Mouse (Mus musculus) kidney, adult 11 months (tissue): ENCODE data around the gene Gja5.

Experiments
- DNase-seq: peaks from one replicate; pipeline ENCODE4 v3.0.0; 2022

Gene Gja5

GRCm38 (mm10) chr3:96937606-96938005 lies 33.1 kb downstream of the Gja5 start:
- no peak for DNase-seq

DNA sequence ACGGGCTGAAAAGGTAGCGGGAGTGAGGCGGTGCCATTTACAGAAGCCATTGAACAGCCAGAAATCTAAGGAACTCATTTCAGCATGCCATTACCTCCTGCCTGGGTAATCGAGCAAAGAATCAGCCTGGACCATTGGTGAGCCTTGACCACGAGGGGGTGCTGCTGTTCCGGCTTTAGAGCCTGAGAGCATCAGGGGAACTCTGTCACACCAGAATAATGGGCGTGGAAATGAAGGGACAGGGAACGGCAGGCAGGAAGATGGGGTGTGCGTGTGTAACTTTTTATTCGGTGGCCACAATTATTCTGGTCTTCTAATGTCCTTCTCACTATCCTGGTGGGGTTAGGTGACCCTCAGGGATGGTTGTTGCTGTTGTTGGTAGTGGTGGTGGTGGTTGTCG lies 34.2 kb downstream of the Gja5 start:
- peak; percentile 59 for DNase-seq

DNA sequence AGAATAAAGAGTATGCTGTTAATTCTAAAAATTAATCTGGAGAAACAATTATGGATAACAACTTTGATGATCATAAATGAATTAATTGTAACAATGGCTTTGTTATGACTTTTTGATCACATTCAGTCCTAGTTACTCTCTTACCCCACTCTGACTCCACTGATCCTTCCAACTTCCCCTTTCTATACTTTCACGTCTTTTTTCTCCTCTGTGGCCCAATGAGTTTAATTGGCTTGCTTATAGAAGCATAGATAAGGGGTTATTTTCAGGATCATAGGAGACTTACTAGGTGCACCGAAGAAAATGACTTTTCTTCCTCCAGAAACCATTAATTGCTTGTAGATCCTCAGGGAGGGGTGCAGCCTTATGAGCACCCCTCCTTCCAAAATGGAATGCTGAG lies 38.2 kb downstream of the Gja5 start:
- no peak for DNase-seq

GRCm38 (mm10) chr3:96953489-96954233 lies 49.2 kb downstream of the Gja5 start:
- peak; percentile 6 for DNase-seq

DNA sequence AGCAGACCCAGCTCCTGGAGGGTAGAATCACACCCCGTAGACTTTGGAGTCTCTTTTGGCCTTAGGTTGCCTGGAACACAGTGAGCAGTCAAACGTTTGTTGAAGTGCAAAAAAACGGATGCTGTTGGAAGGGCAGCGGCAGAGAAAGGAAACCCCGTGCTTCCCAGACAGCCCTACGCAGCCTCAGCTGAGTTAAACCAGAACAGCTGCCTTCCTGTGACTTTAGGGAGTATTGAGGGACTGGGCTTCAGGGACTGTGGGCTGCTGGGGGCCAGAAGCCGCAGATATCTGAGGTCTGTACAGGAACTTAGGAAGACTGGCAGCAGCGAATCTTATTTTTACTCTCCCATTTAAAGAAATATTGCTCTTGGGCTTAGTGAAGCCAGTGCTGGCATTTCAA lies 56.1 kb downstream of the Gja5 start:
- no peak for DNase-seq

DNA sequence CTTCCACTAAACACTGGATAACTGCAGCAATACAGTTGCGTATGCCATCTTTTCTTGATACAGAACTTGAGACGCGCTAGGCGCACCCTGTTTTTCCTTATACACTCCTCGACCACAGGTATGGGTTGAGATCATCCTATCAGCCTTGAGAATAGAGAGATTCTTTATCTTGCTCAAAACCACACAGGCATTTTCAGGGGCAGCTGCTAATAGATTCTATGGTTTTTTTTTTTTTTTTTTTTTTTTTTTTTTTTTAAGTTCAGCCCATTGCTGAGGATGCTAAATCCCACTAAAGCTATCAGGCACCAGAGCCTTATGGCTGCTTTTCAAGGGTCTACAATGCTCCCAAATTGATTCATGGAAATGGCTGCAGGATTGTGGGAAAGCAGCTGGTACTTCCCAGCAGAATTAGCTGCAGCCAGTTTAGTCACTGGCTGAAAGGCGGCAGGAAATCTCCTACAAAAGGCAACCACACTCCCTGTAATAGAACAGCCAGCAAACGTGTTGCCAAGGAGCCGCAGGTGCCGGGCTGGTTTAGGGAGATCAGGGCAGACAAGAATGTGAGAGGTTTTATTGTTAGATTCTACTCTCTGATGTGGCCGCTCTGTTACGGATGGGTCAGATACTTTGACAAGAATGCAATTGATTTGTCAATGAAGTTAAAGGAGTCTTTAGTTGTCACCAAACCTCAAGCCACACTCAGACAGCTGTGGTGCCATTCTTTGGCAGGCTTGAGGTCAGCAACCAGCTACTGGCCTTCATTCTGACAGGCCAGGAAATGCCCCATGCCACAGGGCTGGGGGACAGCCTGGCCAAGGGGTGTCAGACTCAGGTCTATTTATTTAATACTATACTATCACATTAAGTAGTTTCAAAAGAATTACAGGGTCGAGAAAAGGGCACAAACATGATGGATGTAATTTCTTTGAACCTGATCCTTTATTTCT lies 58.9 kb downstream of the Gja5 start:
- DNase-seq: no peak

DNA sequence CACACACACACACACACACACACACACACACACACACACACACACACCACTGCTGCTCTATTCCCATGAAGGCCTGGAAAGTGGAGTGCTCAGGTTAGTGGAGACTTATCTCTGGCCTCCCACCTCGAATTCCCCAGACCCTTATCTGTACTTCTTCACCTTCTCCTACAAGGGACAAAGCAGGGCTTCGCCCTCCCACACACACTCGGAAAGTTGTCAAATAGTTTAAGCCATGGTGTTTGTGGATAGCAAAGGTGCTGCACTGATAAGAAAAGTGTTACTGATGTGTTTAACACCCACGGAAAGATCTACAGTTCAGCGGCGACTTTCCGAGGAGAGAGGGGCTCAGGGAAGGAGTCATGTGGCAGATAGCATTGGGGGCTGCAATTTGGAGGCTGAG lies 66.5 kb downstream of the Gja5 start:
- DNase-seq: no peak

- DNase-seq: no peak
Measured at GRCm38 (mm10) chr3:96974467-96974866, 70.0 kb downstream of the Gja5 start.

DNA sequence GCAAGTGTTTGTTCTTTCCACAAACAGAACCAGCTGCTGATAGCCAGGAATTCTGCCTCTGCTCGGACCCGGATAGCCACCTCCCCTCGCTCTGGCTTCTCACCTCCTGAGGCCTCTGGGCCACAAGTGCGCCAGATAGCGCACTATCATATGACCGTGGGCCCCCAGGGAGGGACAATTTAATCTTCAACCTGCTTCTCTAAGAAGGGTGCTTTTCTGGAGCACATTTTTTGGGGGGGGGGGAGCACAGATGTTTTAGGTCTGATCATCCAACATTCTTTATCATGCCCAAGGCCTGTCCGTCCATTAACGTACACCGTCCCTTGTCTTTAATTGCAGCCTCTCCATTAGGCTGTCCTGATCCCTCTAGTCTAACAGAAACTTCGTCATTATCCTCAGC lies 71.1 kb downstream of the Gja5 start:
- no peak for DNase-seq

DNA sequence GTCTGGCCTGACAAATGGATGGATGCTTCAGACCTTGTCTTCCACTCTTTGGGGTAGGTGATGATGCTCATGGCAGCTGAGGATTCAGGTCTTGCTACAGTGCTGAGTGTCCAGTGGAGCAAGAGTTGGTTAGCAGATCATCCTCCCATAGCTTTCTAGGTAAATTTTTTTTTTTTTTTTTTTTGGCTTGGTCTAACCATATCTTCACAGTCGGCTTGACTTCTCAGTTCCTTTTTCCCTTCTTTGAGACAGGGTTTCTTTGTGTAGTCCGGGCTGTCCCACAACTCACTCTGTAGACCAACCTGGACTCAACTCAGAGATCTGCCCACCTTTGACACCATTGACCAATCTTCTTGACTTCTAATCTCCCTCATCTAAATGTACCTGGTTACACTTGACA lies 73.0 kb downstream of the Gja5 start:
- DNase-seq: no peak

GRCm38 (mm10) chr3:96978469-96978868 lies 74.0 kb downstream of the Gja5 start:
- DNase-seq: no peak

GRCm38 (mm10) chr3:96979020-96979419 lies 74.5 kb downstream of the Gja5 start:
- no peak for DNase-seq

- DNase-seq: no peak
Measured at GRCm38 (mm10) chr3:96981833-96982232, 77.3 kb downstream of the Gja5 start.

- no peak for DNase-seq
Measured at GRCm38 (mm10) chr3:96982666-96983065, 78.2 kb downstream of the Gja5 start.

- no peak for DNase-seq
Measured at GRCm38 (mm10) chr3:96992526-96992925, 88.0 kb downstream of the Gja5 start.

GRCm38 (mm10) chr3:96997770-96998169 lies 93.3 kb downstream of the Gja5 start:
- DNase-seq: no peak

DNA sequence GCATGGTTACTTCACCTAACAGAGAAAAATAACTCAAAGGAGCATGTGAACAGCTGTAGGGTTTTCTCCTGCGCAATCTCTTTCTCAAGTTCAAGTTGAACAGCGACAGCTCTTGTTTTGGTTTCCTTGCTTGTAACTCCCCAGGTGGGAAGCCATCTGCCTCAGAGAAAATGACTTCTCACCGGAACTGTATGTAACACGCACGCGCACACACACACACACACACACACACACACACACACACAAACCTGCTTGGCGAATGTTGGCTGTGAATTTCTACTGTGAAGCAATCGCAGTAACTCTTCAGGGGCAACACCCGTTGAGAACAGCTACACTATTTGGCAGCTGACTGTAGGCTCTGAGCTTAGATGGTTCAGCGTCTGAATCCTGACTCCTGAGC lies 98.6 kb downstream of the Gja5 start:
- DNase-seq: no peak

- DNase-seq: no peak
Measured at GRCm38 (mm10) chr3:97004509-97004908, 100.0 kb downstream of the Gja5 start.

GRCm38 (mm10) chr3:97007010-97007448 lies 102.5 kb downstream of the Gja5 start:
- no peak for DNase-seq

- DNase-seq: no peak
Measured at GRCm38 (mm10) chr3:97025226-97025625, 120.7 kb downstream of the Gja5 start.

GRCm38 (mm10) chr3:97032053-97032496 lies 127.6 kb downstream of the Gja5 start:
- no peak for DNase-seq

- no peak for DNase-seq
Measured at GRCm38 (mm10) chr3:97035558-97035957, 131.1 kb downstream of the Gja5 start.

GRCm38 (mm10) chr3:97037119-97037518 lies 132.6 kb downstream of the Gja5 start:
- no peak for DNase-seq

DNA sequence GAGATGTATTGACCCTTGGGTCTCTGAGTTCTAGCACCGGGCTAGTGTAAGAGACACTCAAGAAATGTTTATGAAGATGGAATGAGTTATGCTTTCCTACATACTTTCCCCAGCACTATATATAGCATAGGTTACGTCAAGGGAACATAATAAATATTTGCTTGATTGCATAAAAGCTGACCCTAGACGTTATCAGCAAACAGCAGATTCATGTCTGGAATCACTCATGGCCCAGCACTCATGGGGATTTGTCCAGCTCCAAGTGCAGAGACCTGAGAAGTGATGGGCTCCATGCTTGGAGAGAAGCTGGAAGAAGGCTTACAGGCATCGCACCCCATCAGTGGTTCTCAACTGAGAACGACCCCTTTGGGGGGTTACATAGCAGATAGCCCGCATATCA lies 135.2 kb downstream of the Gja5 start:
- no peak for DNase-seq
